Mouse (Mus musculus) monocyte, adult 5-6 weeks (primary cell): ENCODE data around the gene Ddb2. TPM values are rescaled to one million over a fixed set of nuclear protein-coding genes. Genes with fewer than 3 reads are reported as not detected.
A peak's percentile ranks its signal among the peaks of the same experiment; 100 is the strongest.
"Not testable (repeated sequence)": the region's sequence is repeated elsewhere in the genome, so short reads cannot be mapped to it uniquely, and the experiment has no call there.

Experiments used
- ATAC-seq: fragments of 153-309, 156-312 bp; replicated peaks from 2 replicates; pipeline ENCODE4 v1.8.0; 2017; ENCODE audit warnings: mild to moderate bottlenecking; ENCODE audit not compliant: low TSS enrichment, insufficient number of reproducible peaks, severe bottlenecking, poor library complexity, low FRiP score
- total RNA-seq: library from RNA; stranded (forward); fragments of 200-1000, 200-491, 200-594 nt; gene quantifications from 3 replicates; pipeline ENCODE4 v1.2.3, GENCODE M21; 2017

Gene Ddb2
- total RNA-seq, 1 experiment from 2014 or later = 8.8 TPM

GRCm38 (mm10) chr2:91256256-91257125, 19.7 kb upstream of the Ddb2 start:
- no peak for ATAC-seq

- ATAC-seq = no peak
Measured at GRCm38 (mm10) chr2:91255661-91256150, 18.9 kb upstream of the Ddb2 start, which contains the start of gene Pacsin3. TSS of gene Pacsin3 (plus strand) at chr2:91255954.

- no peak for ATAC-seq
Measured at GRCm38 (mm10) chr2:91254725-91255380, 18.1 kb upstream of the Ddb2 start.

- ATAC-seq = no peak
Measured at GRCm38 (mm10) chr2:91252512-91252911, 15.7 kb upstream of the Ddb2 start.

GRCm38 (mm10) chr2:91252001-91252400, 15.2 kb upstream of the Ddb2 start:
- no peak for ATAC-seq

- no peak for ATAC-seq
Measured at GRCm38 (mm10) chr2:91248366-91248765, 11.6 kb upstream of the Ddb2 start.

GRCm38 (mm10) chr2:91244557-91245228, 7.9 kb upstream of the Ddb2 start:
- no peak for ATAC-seq

- ATAC-seq = no peak
Measured at GRCm38 (mm10) chr2:91243416-91243815, 6.6 kb upstream of the Ddb2 start.

- ATAC-seq = no peak
Measured at GRCm38 (mm10) chr2:91242547-91242946, 5.8 kb upstream of the Ddb2 start.

DNA sequence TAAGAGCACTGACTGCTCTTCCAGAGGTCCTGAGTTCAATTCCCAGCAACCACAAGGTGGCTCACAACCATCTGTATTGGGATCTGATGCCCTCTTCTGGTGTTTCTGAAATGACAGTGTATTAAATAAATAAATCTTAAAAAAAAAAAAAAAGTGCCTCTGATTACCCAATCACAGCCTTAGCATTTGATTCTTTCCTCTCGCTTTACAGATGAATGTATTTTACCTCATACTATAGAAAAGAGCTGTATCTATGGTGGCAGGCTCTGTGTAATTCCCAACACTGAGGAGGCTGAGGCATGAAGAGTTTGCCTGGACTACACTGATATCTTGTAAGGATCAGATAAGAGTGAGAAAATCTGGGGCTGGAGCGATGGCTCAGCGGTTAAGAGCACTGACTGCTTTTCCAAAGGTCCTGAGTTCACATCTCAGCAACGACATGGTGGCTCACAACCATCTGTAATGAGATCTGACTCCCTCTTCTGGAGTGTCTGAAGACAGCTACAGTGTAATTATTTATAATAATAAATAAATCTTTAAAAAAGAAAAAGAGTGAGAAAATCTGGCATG, 814 bp upstream of the Ddb2 start:
- ATAC-seq = not testable (repeated sequence)

- no peak for ATAC-seq
Measured at GRCm38 (mm10) chr2:91229735-91230134, 7.0 kb downstream of the Ddb2 start.

DNA sequence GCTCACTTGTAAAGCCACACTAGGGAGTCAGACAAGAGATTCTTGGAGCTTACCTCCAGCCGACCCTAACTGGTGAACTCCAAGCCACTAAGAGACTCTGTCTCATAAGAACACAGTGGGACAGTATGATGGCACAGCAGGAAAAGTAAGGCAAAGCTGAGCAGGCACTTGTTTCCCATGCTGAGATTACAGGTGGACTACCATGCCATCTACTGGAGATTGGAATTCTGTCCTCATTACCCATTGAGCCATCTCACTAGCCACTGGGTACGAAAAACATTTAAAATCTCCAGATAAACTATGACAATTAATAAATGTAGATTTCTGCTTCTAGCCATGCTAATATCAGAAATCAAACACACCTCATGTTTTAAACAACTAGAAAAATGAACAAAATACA, 13.2 kb downstream of the Ddb2 start:
- no peak for ATAC-seq

GRCm38 (mm10) chr2:91220501-91220900, 16.3 kb downstream of the Ddb2 start:
- no peak for ATAC-seq

GRCm38 (mm10) chr2:91217032-91217431, 19.8 kb downstream of the Ddb2 start:
- no peak for ATAC-seq

GRCm38 (mm10) chr2:91213311-91213710, 23.5 kb downstream of the Ddb2 start:
- ATAC-seq = no peak

DNA sequence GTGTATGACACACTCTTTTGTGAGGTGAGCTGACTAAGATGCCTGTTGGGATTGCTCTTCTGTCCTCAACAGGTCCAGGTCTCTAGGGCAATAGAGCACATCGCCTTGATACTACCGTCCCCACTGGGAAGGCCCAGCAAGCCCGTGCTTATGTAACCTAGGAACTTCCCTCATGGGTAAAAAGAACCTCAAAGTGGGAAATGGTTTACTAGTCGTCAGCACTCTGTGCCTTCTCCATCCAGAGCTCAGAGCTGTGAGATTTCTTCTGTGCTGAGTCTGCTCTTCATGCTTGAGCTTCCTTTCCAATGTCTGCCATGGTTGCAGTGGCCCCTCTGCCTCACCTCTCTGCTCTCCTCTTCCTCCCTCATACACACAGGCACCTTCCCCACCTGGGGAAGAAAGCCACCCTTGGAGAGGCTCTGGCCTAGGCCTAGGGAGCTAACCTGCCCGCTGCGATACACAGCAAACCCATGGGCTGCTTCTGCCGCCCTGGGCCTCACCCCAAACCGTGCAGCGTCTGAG, 30.5 kb downstream of the Ddb2 start:
- ATAC-seq = 0 out of 2 replicates have a peak, but pooled peaks have one; percentile 10

DNA sequence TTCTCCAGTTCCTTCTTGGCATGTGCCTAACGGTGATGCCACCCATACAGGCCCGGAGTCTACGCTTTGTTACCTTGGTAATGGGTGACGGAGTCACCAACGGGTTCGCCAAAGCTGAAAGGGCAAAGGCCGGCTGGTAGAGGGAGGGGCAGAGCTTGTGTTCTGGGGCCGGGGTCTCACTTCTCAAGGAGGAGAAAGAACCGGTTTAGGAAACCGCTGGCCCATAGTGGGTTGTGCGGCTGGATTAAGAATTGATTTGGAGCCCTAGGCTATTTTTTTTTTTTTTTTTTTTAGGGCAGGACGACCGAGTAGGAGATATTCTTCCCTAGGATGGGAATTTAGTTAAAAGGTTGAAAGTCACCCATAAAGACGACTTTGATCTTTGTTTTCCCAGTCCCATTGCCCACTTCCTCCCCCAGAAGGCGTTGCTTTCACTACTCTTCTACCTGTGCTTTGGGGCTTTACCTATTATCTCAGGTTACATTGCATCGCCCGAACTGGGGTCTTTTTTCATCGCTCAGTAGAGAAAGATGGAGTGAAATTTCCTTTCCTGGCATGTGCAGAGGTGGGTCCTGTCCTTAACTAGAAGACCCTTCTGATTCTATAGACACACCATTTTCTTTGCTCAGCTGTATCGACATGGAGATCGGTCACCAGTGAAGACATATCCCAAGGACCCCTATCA, 33.7 kb downstream of the Ddb2 start:
- no peak for ATAC-seq
